Mouse (Mus musculus): ENCODE measurements around the gene Sh3rf3. TPM values are rescaled to one million over a fixed set of nuclear protein-coding genes. Genes with fewer than 3 reads are reported as not detected.

Gene Sh3rf3
- total RNA-seq, 2 experiments from 2014 or later, result 1.7 to 2.8 TPM

GRCm38 (mm10) chr10:59166104-59166944 lies 353.2 kb downstream of the Sh3rf3 start:
- DNase-seq, result peak; percentile 61

DNA sequence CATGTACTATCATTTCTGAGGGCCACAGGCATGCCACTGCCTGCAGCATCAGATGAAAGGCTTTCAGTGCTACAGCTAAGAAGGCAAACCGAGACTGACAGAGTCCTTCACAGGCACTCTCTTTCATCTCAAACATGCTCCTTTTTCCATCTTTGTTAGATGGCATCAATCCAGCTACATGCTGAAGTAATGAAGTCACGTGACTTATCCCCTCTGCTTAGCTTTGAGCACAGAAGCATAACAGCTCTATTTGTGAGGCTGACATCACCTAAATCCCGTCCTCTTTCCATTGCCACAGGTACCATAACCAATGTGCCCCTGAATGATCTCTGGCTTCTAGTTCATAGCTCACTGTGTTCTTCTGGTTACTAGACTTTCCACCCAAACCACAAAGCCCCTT lies 357.9 kb downstream of the Sh3rf3 start:
- no peak for DNase-seq

GRCm38 (mm10) chr10:59172539-59172938 lies 359.4 kb downstream of the Sh3rf3 start:
- DNase-seq, result no peak

DNA sequence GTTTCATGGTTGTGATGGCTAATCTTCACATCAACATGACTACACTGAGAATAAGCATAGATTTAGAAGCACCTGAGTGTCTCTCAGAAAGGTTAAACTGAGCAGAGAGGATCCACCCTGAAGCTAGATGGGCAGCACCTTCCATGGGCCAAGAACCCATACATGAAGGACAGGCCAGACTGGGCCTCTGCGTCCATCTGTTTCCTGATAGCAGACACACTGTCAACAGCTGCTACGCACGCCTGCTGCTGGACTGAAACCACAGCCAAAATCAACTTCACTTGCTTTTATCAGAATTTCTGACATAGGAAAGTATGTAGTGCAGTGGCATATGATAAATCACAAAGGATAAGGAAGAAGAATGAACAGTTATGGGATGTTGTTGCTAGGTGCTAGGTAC lies 366.5 kb downstream of the Sh3rf3 start:
- no peak for DNase-seq

GRCm38 (mm10) chr10:59182306-59182705 lies 369.1 kb downstream of the Sh3rf3 start:
- no peak for DNase-seq

Small RNA genes lying within 50 kb of the gene (microRNA-seq; reads per million reads assigned to microRNA genes)
- gene Gm27672, result not detected

Other genes starting within 250 kb of the Sh3rf3 start
- gene Edar, start 137.7 kb upstream of the Sh3rf3 start, total RNA-seq (2021), result under 1 TPM; 0.21 to 0.24 TPM
- not detected for gene Gm17542, start 95.1 kb upstream of the Sh3rf3 start, total RNA-seq (2021)

Data from adrenal gland, postnatal 10 days (tissue).